Mouse (Mus musculus): Measurements from ENCODE around the gene Cd34. TPM values are rescaled to one million over a fixed set of nuclear protein-coding genes. Genes with fewer than 3 reads are reported as not detected.
A peak's percentile ranks its signal among the peaks of the same experiment; 100 is the strongest.

The Cd34 gene
- total and polyA plus RNA-seq, 3 experiments, result 73.6 to 92.6 (median 86.5) TPM

- Histone ChIP-seq H3K79me2 (replicated peaks; ENCODE audit: control insufficient read depth, insufficient read depth, low read length) (no peaks in the 10 kb centered on the region), H3K9ac (ENCODE audit: low read depth, low read length) (no peak overlapping the region), H3K4me3 (no peak overlapping the region), H3K27me3 (ENCODE audit: control insufficient read depth, insufficient read depth, low read length) (no peaks in the 10 kb centered on the region), H3K4me1 (ENCODE audit: control insufficient read depth, insufficient read depth, low read length) (no peaks in the 10 kb centered on the region), H3K36me3 (ENCODE audit: control insufficient read depth, insufficient read depth, low read length) (no peaks in the 10 kb centered on the region), H3K27ac (no peak overlapping the region)
- WGBS, result 87% methylated on average over 4 of the region's 4 CpGs
- TF ChIP-seq POLR2A (IDR thresholded peaks at IDR 0.05; ENCODE audit: insufficient read depth, low read depth, low read length) (no peak), CTCF (IDR thresholded peaks at IDR 0.05) (no peak), EP300 (IDR thresholded peaks at IDR 0.05; ENCODE audit: insufficient read depth, low read depth, low read length) (no peak)
- DNase-seq, result no peak
- intact Hi-C loops (cut with DNase I), result loop anchor here (10.0 kb wide), 1 partner anchor 123 kb away; the partner anchor contains the start of gene Cd46
These were observed 33.4 kb downstream of the Cd34 start for GRCm38 (mm10) chr1:194971980-194972379.

DNA sequence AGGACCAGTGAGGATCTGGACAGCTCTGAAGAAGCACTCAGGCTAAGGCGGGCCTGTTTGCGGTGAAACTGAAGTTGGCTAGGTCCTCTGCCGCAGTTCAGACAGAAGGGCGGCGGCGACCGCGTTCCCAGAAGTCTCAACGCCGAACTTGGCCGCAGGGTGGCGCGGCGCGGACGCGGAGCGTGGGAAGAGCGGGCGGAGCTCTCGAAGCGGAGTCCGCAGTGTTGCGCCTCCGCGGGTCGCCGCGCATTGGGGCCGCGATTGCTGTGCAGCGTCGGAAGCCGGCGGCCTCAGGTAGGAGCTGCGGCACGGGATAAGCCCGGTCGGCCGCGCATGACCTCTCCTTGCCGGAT, 37.5 kb downstream of the Cd34 start:
- H3K27me3 ChIP-seq (ENCODE audit: control insufficient read depth, insufficient read depth, low read length), result no peaks in the 10 kb centered on the region
- peaks cover 13% of the 10 kb centered on the region for H3K36me3 ChIP-seq (ENCODE audit: control insufficient read depth, insufficient read depth, low read length)
- H3K27ac ChIP-seq, result peak overlapping the region; percentile 96
- peaks cover 1% of the 10 kb centered on the region; the same call in 1 of the 2 replicates for H3K79me2 ChIP-seq (replicated peaks; ENCODE audit: control insufficient read depth, insufficient read depth, low read length)
- 0 out of 2 replicates have a peak, but pooled peaks have one; percentile 35 for TF ChIP-seq EP300 (IDR thresholded peaks at IDR 0.05; ENCODE audit: insufficient read depth, low read depth, low read length)
- TF ChIP-seq POLR2A (IDR thresholded peaks at IDR 0.05; ENCODE audit: insufficient read depth, low read depth, low read length), result peak; percentile 70
- TF ChIP-seq CTCF (IDR thresholded peaks at IDR 0.05), result peak; percentile 90
- peaks cover 10% of the 10 kb centered on the region for H3K4me1 ChIP-seq (ENCODE audit: control insufficient read depth, insufficient read depth, low read length)
- WGBS, result under 1% methylated on average over 42 of the region's 42 CpGs
- intact Hi-C loops (cut with DNase I), result loop anchor here (1.0 to 10.0 kb wide), 4 partner anchors 59 to 155 kb away; partner anchors contain the start of genes Cd46 and Cr1l
- H3K4me3 ChIP-seq, result peak overlapping the region; percentile 92
- DNase-seq, result peak; percentile 95 to 98
- H3K9ac ChIP-seq (ENCODE audit: low read depth, low read length), result peak overlapping the region; percentile 92

DNA sequence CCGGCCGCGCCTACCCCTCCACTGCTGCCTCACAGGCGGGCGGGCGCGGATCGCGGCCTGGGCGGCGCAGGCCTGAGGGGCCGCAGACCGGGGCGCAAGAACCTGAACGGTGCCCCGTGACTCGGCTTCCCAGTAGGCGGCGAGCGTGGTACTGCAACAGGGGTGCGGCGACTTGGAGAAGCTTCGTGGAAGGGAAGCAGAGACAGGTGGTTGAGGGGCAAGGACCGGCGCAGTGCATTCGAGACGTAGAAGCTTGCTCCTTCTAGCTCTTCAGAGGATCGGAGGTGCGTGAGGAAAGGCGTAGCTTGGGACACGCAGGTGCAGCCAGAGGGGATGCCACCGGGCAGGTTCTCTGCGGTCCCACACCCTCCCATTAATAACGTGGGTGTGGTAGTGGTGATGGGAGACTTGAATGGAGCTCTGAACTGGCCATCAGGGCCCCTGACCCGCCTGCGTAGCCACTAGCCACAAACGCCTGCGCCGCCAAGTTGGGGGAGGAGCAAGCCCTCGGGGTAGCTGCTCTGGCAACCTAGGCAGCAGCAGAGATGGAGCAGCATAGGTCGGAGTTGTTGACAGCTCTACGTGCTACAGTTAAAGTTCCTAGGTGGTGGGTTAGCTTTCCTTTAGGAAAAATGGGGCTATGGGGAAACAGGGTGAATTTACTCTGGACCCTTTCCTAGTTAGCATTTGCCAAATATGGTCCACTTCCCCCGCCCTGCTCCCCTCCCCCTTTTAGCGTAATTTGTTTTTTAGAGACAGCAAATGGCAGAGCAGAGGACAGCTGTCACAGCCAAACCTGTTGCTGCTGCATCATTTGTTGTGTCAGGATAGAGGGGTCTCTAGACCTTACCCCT, 38.1 kb downstream of the Cd34 start:
- H3K36me3 ChIP-seq (ENCODE audit: control insufficient read depth, insufficient read depth, low read length), result peaks cover 18% of the 10 kb centered on the region
- peaks cover 15% of the 10 kb centered on the region for H3K4me1 ChIP-seq (ENCODE audit: control insufficient read depth, insufficient read depth, low read length)
- peak overlapping the region; percentile 92 for H3K9ac ChIP-seq (ENCODE audit: low read depth, low read length)
- intact Hi-C loops (cut with DNase I), result loop anchor here (1.0 to 10.0 kb wide), 5 partner anchors 41 to 154 kb away; partner anchors contain the start of genes Cd46 and Cr1l
- H3K4me3 ChIP-seq, result peak overlapping the region; percentile 92
- peak overlapping the region; percentile 96 for H3K27ac ChIP-seq
- 1% methylated on average over 44 of the region's 44 CpGs for WGBS
- TF ChIP-seq POLR2A (IDR thresholded peaks at IDR 0.05; ENCODE audit: insufficient read depth, low read depth, low read length) (no peak), EP300 (IDR thresholded peaks at IDR 0.05; ENCODE audit: insufficient read depth, low read depth, low read length) (no peak), CTCF (IDR thresholded peaks at IDR 0.05) (peak; percentile 58)
- peaks cover 1% of the 10 kb centered on the region; the same call in 1 of the 2 replicates for H3K79me2 ChIP-seq (replicated peaks; ENCODE audit: control insufficient read depth, insufficient read depth, low read length)
- no peaks in the 10 kb centered on the region for H3K27me3 ChIP-seq (ENCODE audit: control insufficient read depth, insufficient read depth, low read length)
- DNase-seq, result peak; percentile 83 to 92

GRCm38 (mm10) chr1:194977371-194977761, 38.7 kb downstream of the Cd34 start:
- H3K27ac ChIP-seq, result peak overlapping the region; percentile 96
- peak overlapping the region; percentile 92 for H3K4me3 ChIP-seq
- no peaks in the 10 kb centered on the region for H3K27me3 ChIP-seq (ENCODE audit: control insufficient read depth, insufficient read depth, low read length)
- peaks cover 19% of the 10 kb centered on the region for H3K36me3 ChIP-seq (ENCODE audit: control insufficient read depth, insufficient read depth, low read length)
- 41% methylated on average over 1 of the region's 1 CpGs for WGBS
- intact Hi-C loops (cut with DNase I), result loop anchor here (1.0 to 10.0 kb wide), 4 partner anchors 40 to 153 kb away; partner anchors contain the start of genes Cd46 and Cr1l
- peaks cover 1% of the 10 kb centered on the region; the same call in 1 of the 2 replicates for H3K79me2 ChIP-seq (replicated peaks; ENCODE audit: control insufficient read depth, insufficient read depth, low read length)
- H3K9ac ChIP-seq (ENCODE audit: low read depth, low read length), result peak overlapping the region; percentile 41; the same call in 1 of the 2 replicates
- peak; percentile 49 to 52 for DNase-seq
- H3K4me1 ChIP-seq (ENCODE audit: control insufficient read depth, insufficient read depth, low read length), result peaks cover 17% of the 10 kb centered on the region
- TF ChIP-seq EP300 (IDR thresholded peaks at IDR 0.05; ENCODE audit: insufficient read depth, low read depth, low read length), result no peak
- TF ChIP-seq POLR2A (IDR thresholded peaks at IDR 0.05; ENCODE audit: insufficient read depth, low read depth, low read length), result no peak
- TF ChIP-seq CTCF (IDR thresholded peaks at IDR 0.05), result no peak

DNA sequence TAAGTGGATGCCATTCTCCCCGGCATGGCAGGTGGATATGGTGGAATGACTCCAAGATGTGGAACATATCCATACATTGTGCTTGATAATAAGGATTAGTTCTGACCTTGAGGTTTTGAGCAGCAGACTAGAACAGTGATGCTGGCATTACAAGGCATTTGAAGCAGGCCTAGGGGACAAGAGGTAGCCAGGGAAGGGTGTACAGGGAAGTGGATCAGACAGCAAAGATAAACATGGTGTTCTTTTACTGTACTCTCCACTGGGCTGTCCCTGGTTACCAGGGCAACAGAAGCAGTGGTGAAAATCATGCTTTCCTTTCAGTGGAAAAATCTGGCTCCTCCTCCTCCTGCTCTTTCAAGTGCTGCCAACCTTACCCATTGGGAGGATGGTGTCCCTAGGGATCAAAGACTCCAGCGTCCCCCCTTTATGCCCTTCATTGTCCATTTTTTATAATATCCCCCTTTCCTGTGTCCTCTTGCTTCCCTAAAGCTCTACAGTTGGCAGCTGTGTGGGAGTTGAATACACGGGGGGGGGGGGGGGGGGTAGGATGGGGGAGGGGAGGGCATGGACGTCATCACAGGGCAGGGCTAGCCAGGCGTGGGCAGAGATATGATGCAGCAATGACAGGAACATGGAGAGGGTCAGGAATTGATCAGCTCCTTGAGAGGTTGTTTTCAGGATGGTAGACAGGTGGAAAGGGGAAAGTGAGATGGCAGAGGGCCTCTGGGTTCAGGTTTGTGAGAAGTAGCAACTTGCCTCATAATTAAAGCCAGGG, 39.5 kb downstream of the Cd34 start:
- no peak for TF ChIP-seq POLR2A (IDR thresholded peaks at IDR 0.05; ENCODE audit: insufficient read depth, low read depth, low read length)
- 24% methylated on average over 5 of the region's 5 CpGs for WGBS
- intact Hi-C loops (cut with DNase I), result loop anchor here (1.0 to 10.0 kb wide), 4 partner anchors 39 to 153 kb away; partner anchors contain the start of genes Cd46 and Cr1l
- Histone ChIP-seq H3K79me2 (replicated peaks; ENCODE audit: control insufficient read depth, insufficient read depth, low read length) (peaks cover 3% of the 10 kb centered on the region; the same call in 1 of the 2 replicates), H3K27me3 (ENCODE audit: control insufficient read depth, insufficient read depth, low read length) (no peaks in the 10 kb centered on the region), H3K9ac (ENCODE audit: low read depth, low read length) (no peak overlapping the region), H3K4me1 (ENCODE audit: control insufficient read depth, insufficient read depth, low read length) (peaks cover 18% of the 10 kb centered on the region), H3K4me3 (no peak overlapping the region; the same call in 1 of the 2 replicates), H3K27ac (peak overlapping the region; percentile 96), H3K36me3 (ENCODE audit: control insufficient read depth, insufficient read depth, low read length) (peaks cover 25% of the 10 kb centered on the region)
- no peak for DNase-seq

Data from heart, adult 2 months (tissue).